Mouse (Mus musculus) liver, embryonic 11.5 days (tissue): ENCODE data around the gene Sumo1. TPM values are rescaled to one million over a fixed set of nuclear protein-coding genes. Genes with fewer than 3 reads are reported as not detected.

ENCODE experiments used
- ATAC-seq: fragments of 200-750 bp; cut with Nextera tagmentation; replicated peaks from 2 replicates; pipeline ENCODE4 v1.8.0; 2017; ENCODE audit warnings: moderate number of reproducible peaks, mild to moderate bottlenecking, moderate TSS enrichment, moderate library complexity; ENCODE audit not compliant: low FRiP score
- DNase-seq: peaks from one replicate; pipeline ENCODE4 v3.0.0-alpha.2; 2017; ENCODE audit warnings: low spot score
- H3K27ac ChIP-seq: fragments of 300-500 bp; sonication (generic); 2 replicates; pipeline ENCODE4 v1.5.1; 2014; ENCODE audit warnings: mild to moderate bottlenecking, low read depth, low read length, control low read depth
- H3K27me3 ChIP-seq: fragments of 300-500 bp; sonication (generic); replicated peaks from 2 replicates; pipeline ENCODE4 v1.6.1; 2014; ENCODE audit warnings: low read length, mixed read lengths; ENCODE audit not compliant: control insufficient read depth, insufficient read depth
- H3K36me3 ChIP-seq: fragments of 300-500 bp; sonication (generic); 2 replicates; pipeline ENCODE4 v1.6.1; 2014; ENCODE audit warnings: mild to moderate bottlenecking, low read length, moderate library complexity, mixed read lengths; ENCODE audit not compliant: control insufficient read depth, insufficient read depth
- H3K4me1 ChIP-seq: fragments of 300-500 bp; sonication (generic); replicated peaks from 2 replicates; pipeline ENCODE4 v1.6.1; 2014; ENCODE audit warnings: low read length, mixed read lengths; ENCODE audit not compliant: control insufficient read depth, insufficient read depth
- H3K4me2 ChIP-seq: fragments of 300-500 bp; sonication (generic); 2 replicates; pipeline ENCODE4 v1.6.1; 2014; ENCODE audit warnings: mild to moderate bottlenecking, control low read depth, moderate library complexity
- H3K4me3 ChIP-seq: fragments of 300-500 bp; sonication (generic); 2 replicates; pipeline ENCODE4 v1.5.1; 2014; ENCODE audit warnings: low read depth, low read length, control low read depth
- H3K9ac ChIP-seq: fragments of 300-500 bp; sonication (generic); 2 replicates; pipeline ENCODE4 v1.6.1; 2014; ENCODE audit warnings: low read depth, low read length, control low read depth
- H3K9me3 ChIP-seq: fragments of 300-500 bp; sonication (generic); 2 replicates; pipeline ENCODE4 v1.6.1; 2016; ENCODE audit warnings: low read length, inconsistent platforms, mixed read lengths; ENCODE audit not compliant: control insufficient read depth
- WGBS: fragments of 180-500 bp; shearing (Covaris S2); extraction: QIAGEN DNeasy Blood & Tissue Kit; methylation state at CpG from one replicate; pipeline ENCODE4 v1.1.7; 2014; 5-methylcytosine and 5-hydroxymethylcytosine counted together
- polyA plus RNA-seq: library from polyadenylated mRNA; unstranded; fragments of >200 nt; fragmentation: Nextera tagmentation; extraction: Ambion mirVana; gene quantifications from 2 replicates; pipeline ENCODE4 v1.2.1, GENCODE M21; 2014

Sumo1 gene
- polyA plus RNA-seq, 1 experiment from 2014 or later = 345 TPM

DNA sequence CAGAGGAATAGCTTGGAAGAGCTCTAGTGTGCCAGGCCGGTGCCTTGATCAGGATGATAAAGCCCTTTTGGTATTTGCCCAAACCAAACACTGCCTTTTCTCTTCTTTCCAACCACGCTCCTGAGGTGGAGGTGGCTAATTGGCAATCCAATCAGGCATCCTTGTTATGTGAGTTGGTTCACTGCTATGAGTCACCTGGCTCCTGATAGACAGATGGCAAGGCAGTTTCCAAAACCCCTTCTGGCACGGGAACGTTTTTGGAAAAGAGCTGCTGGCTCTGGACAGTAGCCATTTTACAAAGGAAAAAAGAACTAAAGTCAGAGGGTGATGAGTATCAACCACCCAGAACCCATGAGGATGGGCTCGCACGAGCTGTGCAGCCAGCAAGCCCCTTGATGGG lies 103.7 kb downstream of the Sumo1 start:
- no peak overlapping the region for H3K27ac ChIP-seq
- no peak overlapping the region for H3K4me2 ChIP-seq
- no peaks in the 10 kb centered on the region for H3K4me1 ChIP-seq
- H3K36me3 ChIP-seq = no peaks in the 10 kb centered on the region
- ATAC-seq = no peak
- H3K27me3 ChIP-seq = no peaks in the 10 kb centered on the region; the same call in 1 of the 2 replicates
- no peak overlapping the region for H3K9ac ChIP-seq
- no peak overlapping the region for H3K4me3 ChIP-seq
- WGBS = 71% methylated on average over 6 of the region's 6 CpGs
- H3K9me3 ChIP-seq = no peaks in the 10 kb centered on the region
- peak; percentile 26 for DNase-seq

GRCm38 (mm10) chr1:59566281-59566680 lies 104.4 kb downstream of the Sumo1 start:
- WGBS = 73% methylated on average over 7 of the region's 7 CpGs
- Histone ChIP-seq H3K4me2 (no peak overlapping the region), H3K9ac (no peak overlapping the region), H3K36me3 (no peaks in the 10 kb centered on the region), H3K4me1 (no peaks in the 10 kb centered on the region), H3K9me3 (no peaks in the 10 kb centered on the region), H3K27ac (no peak overlapping the region), H3K4me3 (no peak overlapping the region), H3K27me3 (no peaks in the 10 kb centered on the region; the same call in 1 of the 2 replicates)
- DNase-seq (no peak), ATAC-seq (no peak)

GRCm38 (mm10) chr1:59565804-59566203 lies 104.8 kb downstream of the Sumo1 start:
- Histone ChIP-seq H3K4me1 (no peaks in the 10 kb centered on the region), H3K9me3 (no peaks in the 10 kb centered on the region), H3K9ac (no peak overlapping the region), H3K4me2 (no peak overlapping the region), H3K27ac (no peak overlapping the region), H3K36me3 (no peaks in the 10 kb centered on the region), H3K27me3 (no peaks in the 10 kb centered on the region; the same call in 1 of the 2 replicates), H3K4me3 (no peak overlapping the region)
- 64% methylated on average over 5 of the region's 5 CpGs for WGBS
- peak; percentile 26 for DNase-seq
- ATAC-seq = no peak

GRCm38 (mm10) chr1:59563581-59563980 lies 107.1 kb downstream of the Sumo1 start:
- H3K4me3 ChIP-seq = no peak overlapping the region
- WGBS = 72% methylated on average over 2 of the region's 2 CpGs

DNA sequence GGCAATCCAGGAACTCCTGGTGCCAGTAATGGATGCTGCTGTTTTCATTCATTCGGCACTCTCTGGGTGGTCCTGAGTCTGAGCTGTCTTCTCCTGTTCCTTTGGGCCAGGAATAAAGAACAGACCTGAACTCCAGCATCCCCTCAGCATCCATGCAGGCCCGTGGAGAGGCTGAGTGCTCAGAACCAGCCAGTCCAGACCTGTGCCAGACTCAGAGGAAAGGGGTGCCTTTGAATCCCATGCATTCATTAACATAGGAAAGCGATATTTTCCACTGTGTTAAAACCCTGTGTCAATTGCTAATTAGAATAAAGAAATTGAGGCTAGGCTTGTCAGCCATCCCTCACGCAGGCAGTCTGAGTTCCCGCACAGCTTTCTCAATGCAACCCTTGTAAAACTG lies 116.9 kb downstream of the Sumo1 start:
- Histone ChIP-seq H3K27ac (no peak overlapping the region), H3K4me2 (no peak overlapping the region), H3K9me3 (no peaks in the 10 kb centered on the region), H3K27me3 (no peaks in the 10 kb centered on the region), H3K9ac (no peak overlapping the region), H3K36me3 (no peaks in the 10 kb centered on the region), H3K4me1 (no peaks in the 10 kb centered on the region), H3K4me3 (no peak overlapping the region)
- 68% methylated on average over 5 of the region's 5 CpGs for WGBS
- DNase-seq (no peak), ATAC-seq (no peak)

More at GRCm38 (mm10) chr1:59563581-59563980, 107.1 kb downstream of the Sumo1 start:
- H3K27me3 ChIP-seq = no peaks in the 10 kb centered on the region; the same call in 1 of the 2 replicates
- no peak overlapping the region for H3K9ac ChIP-seq
- no peak overlapping the region for H3K4me2 ChIP-seq
- ATAC-seq (no peak), DNase-seq (peak; percentile 26)
- no peaks in the 10 kb centered on the region for H3K4me1 ChIP-seq
- no peak overlapping the region for H3K27ac ChIP-seq
- H3K9me3 ChIP-seq = no peaks in the 10 kb centered on the region
- no peaks in the 10 kb centered on the region for H3K36me3 ChIP-seq

GRCm38 (mm10) chr1:59550996-59551395 lies 119.6 kb downstream of the Sumo1 start:
- no peak overlapping the region for H3K4me2 ChIP-seq
- no peaks in the 10 kb centered on the region for H3K4me1 ChIP-seq
- ATAC-seq = no peak
- DNase-seq = no peak
- H3K27ac ChIP-seq = no peak overlapping the region
- H3K4me3 ChIP-seq = no peak overlapping the region
- H3K9ac ChIP-seq = no peak overlapping the region
- no peaks in the 10 kb centered on the region for H3K36me3 ChIP-seq
- no peaks in the 10 kb centered on the region for H3K9me3 ChIP-seq
- H3K27me3 ChIP-seq = no peaks in the 10 kb centered on the region
- 76% methylated on average over 11 of the region's 11 CpGs for WGBS

GRCm38 (mm10) chr1:59550227-59550626 lies 120.4 kb downstream of the Sumo1 start:
- DNase-seq (no peak), ATAC-seq (no peak)
- Histone ChIP-seq H3K4me3 (no peak overlapping the region), H3K27ac (no peak overlapping the region), H3K4me1 (no peaks in the 10 kb centered on the region), H3K9ac (no peak overlapping the region), H3K4me2 (no peak overlapping the region), H3K27me3 (no peaks in the 10 kb centered on the region), H3K9me3 (no peaks in the 10 kb centered on the region), H3K36me3 (no peaks in the 10 kb centered on the region)
- 39% methylated on average over 6 of the region's 6 CpGs for WGBS

- Histone ChIP-seq H3K9ac (no peak overlapping the region), H3K4me2 (no peak overlapping the region), H3K4me1 (no peaks in the 10 kb centered on the region), H3K36me3 (no peaks in the 10 kb centered on the region), H3K4me3 (no peak overlapping the region), H3K9me3 (no peaks in the 10 kb centered on the region), H3K27me3 (no peaks in the 10 kb centered on the region), H3K27ac (no peak overlapping the region)
- 70% methylated on average over 7 of the region's 7 CpGs for WGBS
- DNase-seq (no peak), ATAC-seq (no peak)
Measured at GRCm38 (mm10) chr1:59549036-59549675, 121.5 kb downstream of the Sumo1 start.

GRCm38 (mm10) chr1:59548486-59548885 lies 122.1 kb downstream of the Sumo1 start:
- ATAC-seq (no peak), DNase-seq (no peak)
- 86% methylated on average over 5 of the region's 5 CpGs for WGBS
- H3K27me3 ChIP-seq = no peaks in the 10 kb centered on the region
- H3K27ac ChIP-seq = no peak overlapping the region
- H3K4me3 ChIP-seq = no peak overlapping the region
- no peak overlapping the region for H3K9ac ChIP-seq
- H3K9me3 ChIP-seq = no peaks in the 10 kb centered on the region
- no peaks in the 10 kb centered on the region for H3K36me3 ChIP-seq
- H3K4me2 ChIP-seq = no peak overlapping the region
- H3K4me1 ChIP-seq = no peaks in the 10 kb centered on the region
